Mouse (Mus musculus): ENCODE data around the gene Idua. TPM values are rescaled to one million over a fixed set of nuclear protein-coding genes. Genes with fewer than 3 reads are reported as not detected.

Idua gene
- polyA plus RNA-seq, 1 experiment from 2014 or later: 14.5 TPM

Other genes with a start within 250 kb of the Idua start
- 344 and 363 TPM in 2 replicates for gene Atp5k, start 225.9 kb upstream of the Idua start, polyA plus RNA-seq (2015; fragmentation: Nextera tagmentation; extraction: Ambion mirVana)
- 0.24 and 0.34 TPM in 2 replicates for gene Mfsd7a, start 211.4 kb upstream of the Idua start, polyA plus RNA-seq (2015; fragmentation: Nextera tagmentation; extraction: Ambion mirVana)
- gene Pcgf3, start 199.1 kb upstream of the Idua start, polyA plus RNA-seq (2015; fragmentation: Nextera tagmentation; extraction: Ambion mirVana): 17.2 and 19.3 TPM in 2 replicates
- 0.57 and 0.98 TPM in 2 replicates for gene Cplx1, start 110.3 kb upstream of the Idua start, polyA plus RNA-seq (2015; fragmentation: Nextera tagmentation; extraction: Ambion mirVana)
- gene Gak, start 30.6 kb upstream of the Idua start, polyA plus RNA-seq (2015; fragmentation: Nextera tagmentation; extraction: Ambion mirVana): 46.5 and 49.0 TPM in 2 replicates
- gene Tmem175, start 30.6 kb upstream of the Idua start, polyA plus RNA-seq (2015; fragmentation: Nextera tagmentation; extraction: Ambion mirVana): 28.3 and 29.5 TPM in 2 replicates
- gene Dgkq, start 9.3 kb downstream of the Idua start, polyA plus RNA-seq (2015; fragmentation: Nextera tagmentation; extraction: Ambion mirVana): 10.7 and 11.7 TPM in 2 replicates
- gene Slc26a1, start 15.2 kb downstream of the Idua start, polyA plus RNA-seq (2015; fragmentation: Nextera tagmentation; extraction: Ambion mirVana): 0.39 and 0.50 TPM in 2 replicates
- gene Fgfrl1, start 32.1 kb downstream of the Idua start, polyA plus RNA-seq (2015; fragmentation: Nextera tagmentation; extraction: Ambion mirVana): 35.8 and 36.3 TPM in 2 replicates
- gene Rnf212, start 114.7 kb downstream of the Idua start, polyA plus RNA-seq (2015; fragmentation: Nextera tagmentation; extraction: Ambion mirVana): not detected in 2 replicates
- not detected in 2 replicates for gene Tmed11, start 135.0 kb downstream of the Idua start, polyA plus RNA-seq (2015; fragmentation: Nextera tagmentation; extraction: Ambion mirVana)
- gene Vmn2r8, start 148.5 kb downstream of the Idua start, polyA plus RNA-seq (2015; fragmentation: Nextera tagmentation; extraction: Ambion mirVana): not detected in 2 replicates
- gene Vmn2r9, start 192.3 kb downstream of the Idua start, polyA plus RNA-seq (2015; fragmentation: Nextera tagmentation; extraction: Ambion mirVana): not detected in 2 replicates